Mouse (Mus musculus) heart, embryonic 15.5 days (tissue): Measurements from ENCODE around the gene Ralgps1. TPM values are rescaled to one million over a fixed set of nuclear protein-coding genes. Genes with fewer than 3 reads are reported as not detected.

ENCODE experiments used
- ATAC-seq: fragments of 200-750 bp; cut with Nextera tagmentation; replicated peaks from 2 replicates; pipeline ENCODE4 v1.8.0; 2017; ENCODE audit warnings: low read depth, moderate TSS enrichment; ENCODE audit not compliant: insufficient number of reproducible peaks, insufficient read depth, low FRiP score
- H3K27ac ChIP-seq: fragments of 300-500 bp; sonication (generic); 2 replicates; pipeline ENCODE4 v1.5.1; 2015; ENCODE audit warnings: mild to moderate bottlenecking, inconsistent platforms
- H3K27me3 ChIP-seq: fragments of 300-500 bp; sonication (generic); 2 replicates; pipeline ENCODE4 v1.6.1; 2015; ENCODE audit warnings: inconsistent platforms
- H3K36me3 ChIP-seq: fragments of 300-500 bp; sonication (generic); 2 replicates; pipeline ENCODE4 v1.6.1; 2015; ENCODE audit warnings: mild to moderate bottlenecking, inconsistent platforms
- H3K4me1 ChIP-seq: fragments of 300-500 bp; sonication (generic); replicated peaks from 2 replicates; pipeline ENCODE4 v1.6.1; 2015; ENCODE audit warnings: inconsistent platforms
- H3K4me2 ChIP-seq: fragments of 300-500 bp; sonication (generic); 2 replicates; pipeline ENCODE4 v1.6.1; 2015; ENCODE audit warnings: inconsistent platforms, mild to moderate bottlenecking, moderate library complexity
- H3K4me3 ChIP-seq: fragments of 300-500 bp; sonication (generic); 2 replicates; pipeline ENCODE4 v1.5.1; 2015; ENCODE audit warnings: mild to moderate bottlenecking, inconsistent platforms
- H3K9ac ChIP-seq: fragments of 300-500 bp; sonication (generic); 2 replicates; pipeline ENCODE4 v1.6.1; 2015; ENCODE audit warnings: mild to moderate bottlenecking, inconsistent platforms
- H3K9me3 ChIP-seq: fragments of 300-500 bp; sonication (generic); replicated peaks from 2 replicates; pipeline ENCODE4 v1.6.1; 2016; ENCODE audit warnings: inconsistent platforms
- WGBS: fragments of 180-500 bp; shearing (Covaris S2); methylation state at CpG from one replicate; pipeline ENCODE4 v1.1.7; 2015; ENCODE audit warnings: mixed read lengths; 5-methylcytosine and 5-hydroxymethylcytosine counted together
- polyA plus RNA-seq: library from polyadenylated mRNA; unstranded; fragments of >200 nt; fragmentation: Nextera tagmentation; extraction: Ambion mirVana; gene quantifications from 2 replicates; pipeline ENCODE4 v1.2.1, GENCODE M21; 2015

Ralgps1 gene
- polyA plus RNA-seq, 1 experiment from 2014 or later: 3.7 TPM

DNA sequence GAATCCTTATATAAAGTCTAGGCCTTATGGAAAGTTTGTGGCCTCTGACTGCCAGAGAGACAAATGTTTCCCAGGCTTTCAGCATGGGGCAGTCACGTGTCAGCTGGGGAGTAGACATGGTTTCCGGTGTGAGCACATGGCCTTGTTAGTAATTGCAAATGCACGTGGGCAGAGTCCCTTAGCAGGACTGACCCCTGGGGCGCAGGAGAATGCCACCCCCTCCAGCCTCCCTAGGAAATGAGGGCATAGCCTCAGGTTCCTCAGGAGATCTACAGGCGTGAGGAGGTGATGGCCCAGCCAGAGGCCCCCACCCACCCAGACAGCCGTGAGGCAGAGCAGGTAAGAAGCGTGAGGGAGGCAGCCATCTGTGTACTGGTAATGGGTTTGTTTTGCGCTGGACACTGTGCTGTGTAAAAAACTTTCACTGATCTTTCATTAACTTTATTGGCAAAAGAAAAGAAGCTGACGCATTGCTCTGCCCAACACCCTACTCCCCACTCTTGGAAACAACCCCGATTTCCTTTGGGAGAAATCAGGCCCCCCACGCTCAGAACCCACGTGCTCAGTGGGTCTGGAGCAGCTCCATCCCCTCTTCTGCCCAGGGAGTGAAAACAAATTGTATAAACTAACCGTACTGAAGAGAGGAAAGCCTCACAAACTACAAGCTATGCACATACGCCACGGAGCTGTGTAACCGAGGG, 191.2 kb downstream of the Ralgps1 start:
- Histone ChIP-seq H3K4me1 (peaks cover 34% of the 10 kb centered on the region), H3K9me3 (no peaks in the 10 kb centered on the region), H3K36me3 (no peaks in the 10 kb centered on the region), H3K9ac (no peak overlapping the region), H3K27ac (no peak overlapping the region), H3K4me2 (no peak overlapping the region), H3K27me3 (no peaks in the 10 kb centered on the region), H3K4me3 (no peak overlapping the region)
- no peak for ATAC-seq
- 67% methylated on average over 16 of the region's 16 CpGs for WGBS

GRCm38 (mm10) chr2:33179171-33179929, 191.9 kb downstream of the Ralgps1 start:
- peak overlapping the region; percentile 54 for H3K27ac ChIP-seq
- WGBS: 75% methylated on average over 14 of the region's 14 CpGs
- H3K4me1 ChIP-seq: peaks cover 32% of the 10 kb centered on the region
- no peak overlapping the region for H3K4me2 ChIP-seq
- H3K9me3 ChIP-seq: no peaks in the 10 kb centered on the region
- H3K36me3 ChIP-seq: no peaks in the 10 kb centered on the region
- no peaks in the 10 kb centered on the region for H3K27me3 ChIP-seq
- no peak for ATAC-seq
- H3K4me3 ChIP-seq: no peak overlapping the region
- 0 out of 2 replicates have a peak overlapping the region, but pooled peaks have one; percentile 25 for H3K9ac ChIP-seq

- Histone ChIP-seq H3K9me3 (no peaks in the 10 kb centered on the region), H3K27me3 (no peaks in the 10 kb centered on the region), H3K4me1 (peaks cover 32% of the 10 kb centered on the region), H3K36me3 (no peaks in the 10 kb centered on the region), H3K27ac (peak overlapping the region; percentile 86), H3K9ac (no peak overlapping the region), H3K4me3 (no peak overlapping the region), H3K4me2 (peak overlapping the region; percentile 29)
- WGBS: 54% methylated on average over 11 of the region's 11 CpGs
- peak; percentile 43; the same call in 1 of the 2 replicates for ATAC-seq
These were observed 192.9 kb downstream of the Ralgps1 start for GRCm38 (mm10) chr2:33178243-33178932.

DNA sequence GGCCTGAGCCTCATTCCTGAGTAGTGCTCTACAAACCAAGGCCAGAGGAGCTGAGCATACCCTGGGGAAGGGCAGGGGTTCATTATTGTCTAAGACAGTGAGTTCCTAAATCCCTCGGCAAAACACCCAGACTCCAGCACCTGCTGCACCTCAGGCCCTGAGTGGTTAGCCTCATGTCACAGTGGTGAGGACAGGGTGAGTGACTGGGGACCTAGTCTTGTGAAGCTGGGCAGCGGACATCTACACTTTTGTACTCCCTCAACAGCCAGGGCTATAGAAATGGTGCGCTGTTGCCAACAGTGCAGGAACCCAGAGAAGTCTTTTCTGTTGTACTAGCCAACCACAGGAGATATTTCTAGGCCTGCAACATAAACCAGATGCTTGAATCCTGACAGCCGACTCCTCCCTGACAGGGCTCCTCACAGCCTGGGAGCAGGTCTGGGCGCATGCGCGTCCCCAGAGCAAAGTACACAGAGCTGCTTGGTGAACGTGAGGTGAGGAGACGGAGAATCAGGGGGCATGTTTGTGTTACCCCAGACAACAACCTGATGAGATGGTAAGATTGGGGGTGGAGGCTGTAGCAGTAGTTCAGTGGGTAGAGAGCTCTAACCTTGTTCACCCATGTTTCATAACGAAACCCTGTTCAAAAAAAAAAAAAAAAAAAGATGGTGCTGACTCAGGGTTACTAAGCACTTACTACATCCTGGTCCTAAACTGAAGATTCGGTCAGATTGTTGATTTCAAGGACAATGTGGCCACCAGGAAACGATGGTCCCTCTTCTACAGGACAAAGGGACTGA, 193.6 kb downstream of the Ralgps1 start:
- Histone ChIP-seq H3K27ac (peak overlapping the region; percentile 86), H3K4me3 (no peak overlapping the region; the same call in 1 of the 2 replicates), H3K27me3 (no peaks in the 10 kb centered on the region), H3K4me2 (peak overlapping the region; percentile 29), H3K4me1 (peaks cover 38% of the 10 kb centered on the region), H3K9me3 (no peaks in the 10 kb centered on the region), H3K36me3 (no peaks in the 10 kb centered on the region), H3K9ac (no peak overlapping the region)
- 45% methylated on average over 12 of the region's 12 CpGs for WGBS
- peak; percentile 73 for ATAC-seq

DNA sequence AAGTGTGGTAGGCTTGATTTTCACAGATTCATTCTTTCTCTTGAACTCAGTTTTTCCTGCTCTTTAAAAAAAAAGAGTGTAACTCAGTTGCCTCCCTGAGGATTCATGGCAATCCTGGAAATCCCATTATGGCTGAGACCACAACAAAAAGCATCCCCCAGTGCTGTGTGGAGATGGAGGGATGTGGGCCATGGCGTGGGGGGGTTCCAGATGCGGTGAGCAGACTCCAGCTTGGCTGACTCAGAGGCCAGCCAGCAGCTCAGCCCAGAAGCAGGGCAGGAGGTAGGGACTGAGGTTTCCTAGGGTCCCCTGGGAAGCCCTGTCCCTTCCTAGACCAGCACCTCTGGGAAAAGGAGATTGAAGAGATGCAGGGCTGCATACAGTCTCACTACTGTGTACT, 194.4 kb downstream of the Ralgps1 start:
- Histone ChIP-seq H3K9ac (no peak overlapping the region), H3K4me1 (peaks cover 40% of the 10 kb centered on the region), H3K27me3 (no peaks in the 10 kb centered on the region), H3K27ac (peak overlapping the region; percentile 86), H3K36me3 (no peaks in the 10 kb centered on the region), H3K9me3 (no peaks in the 10 kb centered on the region), H3K4me2 (no peak overlapping the region), H3K4me3 (no peak overlapping the region)
- ATAC-seq: no peak
- 55% methylated on average over 2 of the region's 2 CpGs for WGBS

GRCm38 (mm10) chr2:33176516-33176915, 194.8 kb downstream of the Ralgps1 start:
- no peak overlapping the region for H3K9ac ChIP-seq
- no peaks in the 10 kb centered on the region for H3K27me3 ChIP-seq
- H3K27ac ChIP-seq: peak overlapping the region; percentile 86; the same call in 1 of the 2 replicates
- ATAC-seq: no peak
- H3K36me3 ChIP-seq: no peaks in the 10 kb centered on the region
- no peak overlapping the region for H3K4me2 ChIP-seq
- peaks cover 40% of the 10 kb centered on the region for H3K4me1 ChIP-seq
- 56% methylated on average over 7 of the region's 7 CpGs for WGBS
- H3K9me3 ChIP-seq: no peaks in the 10 kb centered on the region
- H3K4me3 ChIP-seq: no peak overlapping the region

GRCm38 (mm10) chr2:33173686-33174085, 197.6 kb downstream of the Ralgps1 start:
- H3K27ac ChIP-seq: no peak overlapping the region
- WGBS: 78% methylated on average over 7 of the region's 7 CpGs
- H3K36me3 ChIP-seq: no peaks in the 10 kb centered on the region

DNA sequence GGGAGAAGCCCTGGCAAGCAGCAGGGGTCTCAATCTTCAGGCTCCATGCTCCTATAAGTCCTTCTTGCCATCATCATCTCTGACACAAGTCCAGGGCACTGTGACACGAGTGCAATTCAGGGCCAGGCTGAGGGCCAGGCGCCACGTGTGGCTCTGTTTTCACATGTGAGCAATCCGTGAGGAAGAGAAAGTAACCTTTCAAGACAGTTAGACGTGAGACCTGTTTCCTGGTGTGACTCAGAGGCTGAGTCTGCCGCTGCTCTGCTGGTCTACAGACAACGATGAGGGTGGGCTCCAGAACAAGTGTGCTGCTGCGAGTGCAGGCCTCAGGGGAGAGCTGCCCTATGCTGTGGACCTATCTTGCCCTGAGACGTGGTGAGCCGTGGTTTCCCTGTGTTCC, 198.2 kb downstream of the Ralgps1 start:
- H3K27ac ChIP-seq: no peak overlapping the region
- no peak overlapping the region for H3K4me2 ChIP-seq
- H3K36me3 ChIP-seq: no peaks in the 10 kb centered on the region
- no peak overlapping the region for H3K4me3 ChIP-seq
- no peak overlapping the region for H3K9ac ChIP-seq
- no peaks in the 10 kb centered on the region for H3K27me3 ChIP-seq
- H3K9me3 ChIP-seq: no peaks in the 10 kb centered on the region
- peaks cover 21% of the 10 kb centered on the region for H3K4me1 ChIP-seq
- 57% methylated on average over 10 of the region's 10 CpGs for WGBS
- no peak for ATAC-seq

More at GRCm38 (mm10) chr2:33173686-33174085, 197.6 kb downstream of the Ralgps1 start:
- H3K9ac ChIP-seq: no peak overlapping the region
- no peaks in the 10 kb centered on the region for H3K9me3 ChIP-seq
- peaks cover 26% of the 10 kb centered on the region for H3K4me1 ChIP-seq
- no peak for ATAC-seq
- H3K27me3 ChIP-seq: no peaks in the 10 kb centered on the region
- H3K4me3 ChIP-seq: no peak overlapping the region
- no peak overlapping the region for H3K4me2 ChIP-seq

- no peaks in the 10 kb centered on the region for H3K9me3 ChIP-seq
- H3K27me3 ChIP-seq: no peaks in the 10 kb centered on the region
- H3K27ac ChIP-seq: no peak overlapping the region
- H3K36me3 ChIP-seq: no peaks in the 10 kb centered on the region
- ATAC-seq: no peak
- no peak overlapping the region for H3K4me3 ChIP-seq
- 78% methylated on average over 10 of the region's 10 CpGs for WGBS
- no peak overlapping the region for H3K9ac ChIP-seq
- peaks cover 15% of the 10 kb centered on the region for H3K4me1 ChIP-seq
- H3K4me2 ChIP-seq: no peak overlapping the region
These were observed 200.3 kb downstream of the Ralgps1 start for GRCm38 (mm10) chr2:33170777-33171565.

DNA sequence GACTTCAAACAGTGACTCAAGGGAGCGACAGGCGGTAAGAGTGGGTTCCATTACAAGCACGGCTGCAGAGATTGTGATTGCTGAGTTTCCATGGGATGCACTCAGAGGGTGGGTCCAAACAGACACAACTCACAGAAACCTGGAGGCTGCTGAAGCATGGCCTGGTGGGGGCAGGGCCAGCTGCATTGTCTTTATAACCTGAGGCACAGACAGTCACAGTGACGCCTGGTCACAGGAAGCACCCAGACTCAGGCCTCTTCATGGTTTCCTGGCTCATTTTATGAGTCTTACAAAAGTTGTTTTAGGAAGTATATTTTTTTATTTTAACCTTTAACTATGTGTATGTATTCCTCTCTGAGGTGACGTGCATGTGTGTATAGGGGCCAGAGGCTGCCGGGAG, 201.8 kb downstream of the Ralgps1 start:
- no peak overlapping the region for H3K9ac ChIP-seq
- WGBS: 74% methylated on average over 6 of the region's 6 CpGs
- no peak overlapping the region for H3K27ac ChIP-seq
- no peaks in the 10 kb centered on the region for H3K36me3 ChIP-seq
- ATAC-seq: no peak
- H3K27me3 ChIP-seq: no peaks in the 10 kb centered on the region
- H3K4me1 ChIP-seq: peaks cover 31% of the 10 kb centered on the region
- no peak overlapping the region for H3K4me2 ChIP-seq
- H3K4me3 ChIP-seq: no peak overlapping the region
- H3K9me3 ChIP-seq: no peaks in the 10 kb centered on the region
